Mouse (Mus musculus): ENCODE results near the gene Prl8a1.

The Prl8a1 gene

DNA sequence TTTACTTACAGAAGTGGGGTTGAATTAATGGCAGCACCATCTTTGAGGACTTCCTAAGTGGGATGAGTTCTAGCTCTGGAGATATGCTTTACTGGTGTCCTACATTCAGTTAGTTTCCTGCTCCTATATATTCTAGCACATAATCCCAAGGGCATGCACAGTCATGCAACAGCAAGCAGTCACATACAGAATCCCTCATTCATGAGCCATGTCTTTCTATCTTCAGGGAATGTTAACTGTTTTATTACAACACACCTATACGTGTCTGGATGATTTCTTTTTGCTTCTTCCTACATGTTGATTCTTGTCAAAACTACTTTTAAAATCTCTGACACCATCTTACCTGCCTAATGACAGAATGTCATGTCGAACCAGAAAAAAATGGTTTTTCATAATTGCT is at the start of gene Prl8a1:
Gene Prl8a1 (minus strand): TSS at position 101 of the 400 bp plus-strand sequence.
- no peak for DNase-seq (ENCODE audit: low spot score)

DNA sequence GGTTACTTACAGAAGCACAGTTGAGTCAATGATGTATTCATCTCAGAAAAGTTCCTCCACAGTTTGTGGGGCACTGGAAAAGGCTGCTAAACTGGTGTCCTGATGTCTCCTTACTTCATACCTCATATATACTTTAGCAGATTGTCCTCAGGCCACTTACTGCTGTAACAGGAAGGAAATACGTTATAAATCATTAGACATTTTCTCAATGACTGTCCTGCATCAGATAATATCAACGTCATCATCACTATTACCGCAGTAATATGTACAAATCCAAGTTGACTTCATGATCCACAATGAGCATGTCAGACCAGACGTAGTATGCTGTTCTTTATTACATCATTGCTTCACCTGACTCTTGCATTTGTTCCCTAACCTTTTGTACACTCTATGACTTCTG is 28.5 kb upstream of the Prl8a1 start, which contains the start of gene Prl7b1:
Gene Prl7b1 (minus strand): TSS at position 101 of the 400 bp plus-strand sequence.
- no peak for DNase-seq (ENCODE audit: low spot score)

DNA sequence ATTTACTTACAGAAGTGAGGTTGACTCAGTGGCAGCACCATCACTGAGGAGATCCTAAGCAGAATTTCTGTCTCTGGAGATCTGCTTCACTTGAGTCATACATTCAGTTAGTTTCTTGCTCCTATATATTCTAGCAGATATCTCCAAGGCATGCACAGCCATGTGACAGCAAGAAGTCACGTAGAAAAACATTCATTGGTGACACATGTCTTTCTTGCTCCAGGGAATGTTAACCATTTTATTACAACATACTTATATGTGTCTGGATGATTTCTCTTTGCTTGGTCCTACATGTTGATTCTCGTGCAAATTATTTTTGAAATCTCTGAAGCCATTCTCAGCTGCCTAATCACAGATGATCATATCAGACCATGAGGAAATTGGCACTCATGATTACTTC is 17.5 kb downstream of the Prl8a1 start, which contains the start of gene Prl8a9:
Gene Prl8a9 (minus strand): TSS at position 101 of the 400 bp plus-strand sequence.
- DNase-seq (ENCODE audit: low spot score): no peak

DNA sequence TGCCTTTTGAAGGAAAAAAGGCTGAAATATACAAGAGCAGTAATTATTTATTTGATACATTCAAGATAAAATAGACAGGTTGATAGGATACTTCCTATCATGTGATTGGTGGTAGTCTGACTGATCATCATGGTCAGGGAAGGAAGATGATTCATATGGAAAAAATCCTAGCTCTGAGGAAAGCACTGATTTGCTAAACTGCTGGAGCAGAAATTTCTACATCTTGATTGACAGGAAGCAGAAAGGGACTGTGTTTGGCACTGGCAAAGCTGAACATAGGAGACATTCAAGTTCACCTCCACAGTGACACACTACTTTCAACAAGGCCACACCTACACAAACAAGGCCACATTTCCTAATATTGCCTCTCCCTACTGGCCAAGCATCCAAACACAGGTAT is 28.6 kb downstream of the Prl8a1 start:
- DNase-seq (ENCODE audit: low spot score): no peak

Data from lung, postnatal 25 days (tissue).